Mouse (Mus musculus): ENCODE measurements around the gene Aasdhppt. TPM values are rescaled to one million over a fixed set of nuclear protein-coding genes. Genes with fewer than 3 reads are reported as not detected.

The Aasdhppt gene
- polyA plus RNA-seq, 1 experiment from 2014 or later, result 32.2 TPM

DNA sequence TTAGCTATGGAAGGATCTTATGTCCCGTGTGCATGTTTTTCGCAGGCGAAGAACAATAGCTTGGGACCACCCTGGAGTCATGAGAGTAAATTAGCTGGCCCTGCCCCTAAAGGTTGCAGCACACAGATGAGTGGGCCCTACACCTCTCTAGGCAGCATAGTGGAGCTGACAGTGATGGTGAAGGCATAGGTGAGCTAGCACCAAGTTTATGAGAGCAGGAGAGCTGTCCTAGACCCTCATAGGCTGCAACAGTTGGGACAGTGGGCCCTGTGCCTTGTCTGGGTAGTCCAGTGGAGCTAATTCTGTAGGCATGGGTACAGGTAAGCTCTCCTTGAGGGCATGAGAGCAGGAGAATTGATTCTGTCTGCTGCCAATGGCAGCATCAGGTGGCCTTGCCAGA lies 42.4 kb downstream of the Aasdhppt start:
- Histone ChIP-seq H3K27me3 (no peaks in the 10 kb centered on the region), H3K27ac (no peak overlapping the region), H3K9ac (no peak overlapping the region), H3K4me3 (no peak overlapping the region), H3K36me3 (no peaks in the 10 kb centered on the region), H3K4me2 (no peak overlapping the region), H3K9me3 (no peaks in the 10 kb centered on the region), H3K4me1 (no peaks in the 10 kb centered on the region)
- 89% methylated on average over 3 of the region's 3 CpGs for WGBS
- ATAC-seq (ENCODE audit: borderline replicate concordance, extremely low read depth, low FRiP score, low TSS enrichment), result peak; percentile 19; the same call in 1 of the 2 replicates

GRCm38 (mm10) chr9:4260746-4261090 lies 48.6 kb downstream of the Aasdhppt start:
- H3K27ac ChIP-seq, result no peak overlapping the region
- H3K9ac ChIP-seq, result no peak overlapping the region
- H3K9me3 ChIP-seq, result peaks cover 10% of the 10 kb centered on the region; the same call in 1 of the 2 replicates
- no peaks in the 10 kb centered on the region for H3K36me3 ChIP-seq
- WGBS, result 63% methylated on average over 12 of the region's 12 CpGs
- no peaks in the 10 kb centered on the region for H3K4me1 ChIP-seq
- H3K4me2 ChIP-seq, result peak overlapping the region; percentile 33; the same call in 1 of the 2 replicates
- peak overlapping the region; percentile 26 for H3K4me3 ChIP-seq
- H3K27me3 ChIP-seq, result no peaks in the 10 kb centered on the region
- no peak for ATAC-seq (ENCODE audit: borderline replicate concordance, extremely low read depth, low FRiP score, low TSS enrichment)

- Histone ChIP-seq H3K4me2 (peak overlapping the region; percentile 33; the same call in 1 of the 2 replicates), H3K4me3 (peak overlapping the region; percentile 26)
These were observed 49.2 kb downstream of the Aasdhppt start for GRCm38 (mm10) chr9:4259841-4260745.

GRCm38 (mm10) chr9:4259074-4259473 lies 50.2 kb downstream of the Aasdhppt start:
- no peaks in the 10 kb centered on the region for H3K4me1 ChIP-seq
- no peak overlapping the region for H3K27ac ChIP-seq
- peaks cover 10% of the 10 kb centered on the region; the same call in 1 of the 2 replicates for H3K9me3 ChIP-seq
- 87% methylated on average over 10 of the region's 10 CpGs for WGBS
- H3K36me3 ChIP-seq, result no peaks in the 10 kb centered on the region
- no peak overlapping the region for H3K4me3 ChIP-seq
- no peak; the same call in 1 of the 2 replicates for ATAC-seq (ENCODE audit: borderline replicate concordance, extremely low read depth, low FRiP score, low TSS enrichment)
- H3K9ac ChIP-seq, result no peak overlapping the region
- H3K27me3 ChIP-seq, result no peaks in the 10 kb centered on the region
- no peak overlapping the region for H3K4me2 ChIP-seq

More at GRCm38 (mm10) chr9:4259841-4260745, 49.2 kb downstream of the Aasdhppt start:
- Histone ChIP-seq H3K9me3 (peaks cover 10% of the 10 kb centered on the region; the same call in 1 of the 2 replicates), H3K9ac (no peak overlapping the region), H3K27me3 (no peaks in the 10 kb centered on the region), H3K36me3 (no peaks in the 10 kb centered on the region), H3K27ac (no peak overlapping the region), H3K4me1 (no peaks in the 10 kb centered on the region)
- 0 out of 2 replicates have a peak, but pooled peaks have one; percentile 31 for ATAC-seq (ENCODE audit: borderline replicate concordance, extremely low read depth, low FRiP score, low TSS enrichment)
- WGBS, result 42% methylated on average over 64 of the region's 65 CpGs

Small RNA genes lying within 50 kb of the gene (microRNA-seq; reads per million reads assigned to microRNA genes)
- gene Gm22195, result not detected

Other genes starting within 250 kb of the Aasdhppt start
- 6.5 and 7.0 TPM in 2 replicates for gene Kbtbd3, start 362 bp upstream of the Aasdhppt start, polyA plus RNA-seq (2015; fragmentation: Nextera tagmentation; extraction: Ambion mirVana)
- gene Msantd4, start 67.1 kb upstream of the Aasdhppt start, polyA plus RNA-seq (2015; fragmentation: Nextera tagmentation; extraction: Ambion mirVana), result 35.2 and 36.5 TPM in 2 replicates

Measured in lung, embryonic 15.5 days (tissue).